In genomic region chr2:129801231-129802029, GRCm38 (mm10) we compare ENCODE assay signal across 7 mouse cellular contexts. TPM values are rescaled to one million over a fixed set of nuclear protein-coding genes. Genes with fewer than 3 reads are reported as not detected.
DNase-seq lines count a peak whose midpoint lies in the region; ATAC-seq lines count a peak whose summit lies in the region.

No protein-coding gene starts in this region.

- H3K9me3 ChIP-seq in embryonic facial prominence, embryonic 11.5 days (replicated peaks; ENCODE audit: control insufficient read depth, low read length), result no peaks in the 10 kb centered on the region
- no peaks in the 10 kb centered on the region for H3K9me3 ChIP-seq in limb, embryonic 10.5 days (replicated peaks)
- no peaks in the 10 kb centered on the region for H3K9me3 ChIP-seq in midbrain, embryonic 12.5 days

- H3K36me3 ChIP-seq in embryonic facial prominence, embryonic 11.5 days (replicated peaks; ENCODE audit: control insufficient read depth, insufficient read depth, low read depth, low read length), result no peaks in the 10 kb centered on the region
- peaks cover 42% of the 10 kb centered on the region for H3K36me3 ChIP-seq in limb, embryonic 10.5 days
- H3K36me3 ChIP-seq in midbrain, embryonic 12.5 days, result peaks cover 20% of the 10 kb centered on the region; the same call in 1 of the 2 replicates

- peak overlapping the region; percentile 89 for H3K9ac ChIP-seq in embryonic facial prominence, embryonic 11.5 days (replicated peaks; ENCODE audit: low read length)
- peak overlapping the region; percentile 96 for H3K9ac ChIP-seq in midbrain, embryonic 12.5 days (replicated peaks)

- peak overlapping the region; percentile 97 for H3K27ac ChIP-seq in embryonic facial prominence, embryonic 11.5 days (replicated peaks; ENCODE audit: low read depth, low read length)
- peak overlapping the region; percentile 97 for H3K27ac ChIP-seq in limb, embryonic 10.5 days
- H3K27ac ChIP-seq in midbrain, embryonic 12.5 days (replicated peaks), result peak overlapping the region; percentile 97

- H3K4me3 ChIP-seq in embryonic facial prominence, embryonic 11.5 days (ENCODE audit: low read depth, low read length), result peak overlapping the region; percentile 90
- H3K4me3 ChIP-seq in limb, embryonic 10.5 days, result peak overlapping the region; percentile 95
- H3K4me3 ChIP-seq in midbrain, embryonic 12.5 days, result peak overlapping the region; percentile 95

- H3K27me3 ChIP-seq in embryonic facial prominence, embryonic 11.5 days (ENCODE audit: control insufficient read depth, insufficient read depth, low read length), result no peaks in the 10 kb centered on the region
- no peaks in the 10 kb centered on the region for H3K27me3 ChIP-seq in limb, embryonic 10.5 days (ENCODE audit: low read depth, poor library complexity, severe bottlenecking)
- no peaks in the 10 kb centered on the region for H3K27me3 ChIP-seq in midbrain, embryonic 12.5 days

- peaks cover 6% of the 10 kb centered on the region for H3K4me1 ChIP-seq in embryonic facial prominence, embryonic 11.5 days (ENCODE audit: control insufficient read depth, insufficient read depth, low read length)
- peaks cover 29% of the 10 kb centered on the region for H3K4me1 ChIP-seq in limb, embryonic 10.5 days
- peaks cover 29% of the 10 kb centered on the region for H3K4me1 ChIP-seq in midbrain, embryonic 12.5 days

- peak; percentile 95 for DNase-seq in adrenal gland, postnatal 25 days
- peak; percentile 89 for DNase-seq in embryonic facial prominence, embryonic 11.5 days (ENCODE audit: low spot score)
- peak; percentile 99 for DNase-seq in heart, adult 11 months
- DNase-seq in kidney, adult 11 months, result peak; percentile 84
- DNase-seq in limb, embryonic 10.5 days (ENCODE audit: low spot score), result peak; percentile 95
- DNase-seq in skeletal muscle tissue, adult 2 months (ENCODE audit: low read depth, low spot score), result peak; percentile 73

- H3K4me2 ChIP-seq in embryonic facial prominence, embryonic 11.5 days (ENCODE audit: low read depth, low read length), result peak overlapping the region; percentile 85
- peak overlapping the region; percentile 90 for H3K4me2 ChIP-seq in midbrain, embryonic 12.5 days (replicated peaks)

- WGBS in embryonic facial prominence, embryonic 11.5 days, result under 1% methylated on average over 73 of the region's 73 CpGs
- WGBS in limb, embryonic 10.5 days, result under 1% methylated on average over 73 of the region's 73 CpGs
- under 1% methylated on average over 73 of the region's 73 CpGs for WGBS in midbrain, embryonic 12.5 days

- ATAC-seq in embryonic facial prominence, embryonic 11.5 days (replicated peaks; ENCODE audit: insufficient number of reproducible peaks, low FRiP score, low TSS enrichment, low read depth), result peak; percentile 64
- peak; percentile 81 for ATAC-seq in midbrain, embryonic 12.5 days (ENCODE audit: low FRiP score, low read depth)

RNA-seq across cellular contexts. Expression of gene Stk35, which starts 1.1 kb away (rescaled TPM):
- 25.9 and 31.7 TPM in 2 replicates for total RNA-seq in adrenal gland, postnatal 25 days (2021)
- 16.7 and 19.7 TPM in 2 replicates for polyA plus RNA-seq in embryonic facial prominence, embryonic 11.5 days (2014; fragmentation: Nextera tagmentation; extraction: Ambion mirVana)
- polyA plus RNA-seq in limb, embryonic 10.5 days (2016; fragmentation: Nextera tagmentation; extraction: Ambion mirVana), result 16.4 and 19.4 TPM in 2 replicates
- 15.5 and 17.2 TPM in 2 replicates for polyA plus RNA-seq in midbrain, embryonic 12.5 days (2016; fragmentation: Nextera tagmentation; extraction: Ambion mirVana)

Comparison
In these comparisons a context has a peak if more than half of its experiments do, and no peak if none do; other contexts are left out.
1. Peak in every context shown above with its lines: DNase-seq, ATAC-seq, H3K4me3 ChIP-seq and H3K27ac ChIP-seq.